Mouse (Mus musculus) c-Kit-negative CD71-positive TER-119-positive erythroid progenitor cells, embryonic 14.5 days (primary cell): Measurements from ENCODE around the gene Odf2l.

Experiments
- DNase-seq: peaks from one replicate; pipeline ENCODE4 v3.0.0-alpha.2; 2013; ENCODE audit warnings: low read depth, low spot score

The Odf2l gene

DNA sequence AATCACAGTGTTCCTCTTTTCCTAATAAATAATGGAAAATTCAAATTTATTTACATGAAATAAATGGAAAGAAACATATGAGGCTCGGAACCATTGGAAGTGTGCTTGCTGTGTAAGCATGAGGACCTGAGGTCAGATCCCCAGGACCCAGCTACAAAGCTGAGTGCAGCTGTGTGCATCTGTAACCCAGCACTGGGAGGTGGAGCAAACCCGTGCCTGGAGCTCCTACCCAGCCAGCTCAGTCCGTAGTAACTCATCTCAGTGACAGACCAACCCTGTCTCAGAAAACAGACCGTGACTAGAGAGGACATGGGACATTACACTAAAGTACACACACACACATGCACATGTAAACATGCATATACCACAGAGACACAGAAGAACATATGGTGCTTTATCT is 21.8 kb downstream of the Odf2l start:
- DNase-seq: no peak

DNA sequence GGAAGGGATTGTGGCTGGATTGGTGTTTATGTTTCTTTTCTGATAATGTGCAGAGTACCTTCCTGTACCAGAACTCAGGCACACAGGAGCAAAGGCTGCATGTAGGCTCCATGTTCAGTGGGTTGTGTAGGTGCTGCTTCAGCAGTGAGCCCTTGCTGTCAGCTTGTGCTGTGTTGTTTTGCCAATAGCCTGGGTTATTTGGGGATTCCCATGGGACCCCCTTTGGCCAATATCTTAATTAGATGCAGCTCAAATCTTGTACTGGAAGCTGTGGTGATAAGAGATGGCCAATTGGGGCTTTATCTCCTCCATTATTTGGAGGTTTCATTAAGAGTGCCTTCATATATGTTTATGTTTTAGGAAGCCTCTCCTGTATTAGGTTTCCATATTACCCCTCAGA is 24.5 kb downstream of the Odf2l start:
- no peak for DNase-seq

DNA sequence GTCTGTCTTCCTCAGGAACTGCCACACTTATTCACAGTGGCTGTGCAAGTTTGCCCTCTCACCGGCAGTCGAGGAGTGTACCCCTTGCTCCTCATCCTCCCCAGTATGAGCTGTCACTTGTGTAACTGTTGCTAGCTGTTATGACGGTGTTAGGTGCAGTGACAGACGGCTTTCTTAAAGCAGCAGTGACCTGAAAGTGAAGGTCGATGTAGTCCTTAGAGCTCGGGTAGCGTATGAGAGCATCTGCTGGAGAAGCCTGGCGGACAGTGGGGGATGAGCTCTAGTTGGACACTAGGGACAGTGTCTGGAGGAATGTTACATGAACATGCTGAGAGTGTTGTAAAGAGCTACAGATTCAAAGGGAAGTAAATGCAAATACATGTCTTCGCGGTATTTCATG is 25.5 kb downstream of the Odf2l start:
- DNase-seq: no peak

DNA sequence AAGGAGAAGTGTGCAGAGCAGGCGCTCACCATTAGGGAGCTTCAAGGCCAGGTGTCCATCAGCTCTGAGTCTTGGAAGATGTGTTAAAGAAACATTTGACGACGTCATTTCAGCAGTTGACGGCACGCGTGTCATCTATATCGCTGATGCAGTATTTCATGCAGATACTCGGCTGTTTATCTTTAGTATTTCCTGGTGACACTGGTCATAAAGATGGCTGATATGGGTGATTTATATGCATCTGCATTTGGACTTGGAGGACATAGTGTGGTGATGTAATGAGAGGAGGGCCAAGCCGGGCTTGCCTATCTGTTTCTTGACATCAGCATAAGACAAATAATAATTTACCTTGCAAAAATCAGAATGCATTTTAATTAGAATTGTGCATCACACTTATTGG is 28.5 kb downstream of the Odf2l start:
- no peak for DNase-seq

DNA sequence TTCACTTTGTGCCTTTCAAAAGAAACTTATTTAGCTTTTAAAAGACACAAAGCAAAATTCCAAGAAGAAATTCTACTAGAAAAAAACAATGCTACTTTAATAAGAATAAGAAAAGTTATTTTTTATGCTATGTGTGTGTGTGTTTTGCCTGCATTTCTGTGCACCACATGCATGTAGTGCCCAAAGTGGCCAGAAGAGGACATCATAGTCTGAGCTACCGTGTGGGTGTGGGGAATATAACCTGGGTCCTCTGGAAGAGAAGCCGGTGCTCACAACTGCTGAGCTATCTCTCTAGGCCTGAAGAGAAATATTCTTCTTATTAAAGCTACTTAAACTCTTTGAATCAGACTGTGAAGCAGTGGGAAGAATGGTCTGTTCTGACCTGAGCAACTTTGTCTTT is 29.1 kb downstream of the Odf2l start:
- no peak for DNase-seq

DNA sequence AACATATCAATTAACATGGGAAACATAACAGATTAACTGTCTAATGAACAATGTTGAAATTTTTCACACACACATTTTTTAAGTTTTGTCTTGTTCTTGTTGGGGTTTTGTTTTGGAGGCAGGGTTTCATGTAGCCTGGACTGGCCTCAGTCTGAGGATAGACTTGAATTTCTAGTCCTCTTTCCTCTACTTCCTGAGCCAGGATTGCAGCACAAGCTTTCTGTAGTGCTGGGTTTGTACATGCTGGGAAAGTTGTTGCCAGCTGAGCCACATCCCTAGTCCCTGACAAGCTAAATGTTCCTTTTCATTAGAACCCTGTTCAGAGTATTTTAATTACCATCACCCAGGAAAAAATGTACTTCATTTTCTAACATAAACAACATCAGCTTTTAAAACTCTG is 29.6 kb downstream of the Odf2l start:
- DNase-seq: no peak

DNA sequence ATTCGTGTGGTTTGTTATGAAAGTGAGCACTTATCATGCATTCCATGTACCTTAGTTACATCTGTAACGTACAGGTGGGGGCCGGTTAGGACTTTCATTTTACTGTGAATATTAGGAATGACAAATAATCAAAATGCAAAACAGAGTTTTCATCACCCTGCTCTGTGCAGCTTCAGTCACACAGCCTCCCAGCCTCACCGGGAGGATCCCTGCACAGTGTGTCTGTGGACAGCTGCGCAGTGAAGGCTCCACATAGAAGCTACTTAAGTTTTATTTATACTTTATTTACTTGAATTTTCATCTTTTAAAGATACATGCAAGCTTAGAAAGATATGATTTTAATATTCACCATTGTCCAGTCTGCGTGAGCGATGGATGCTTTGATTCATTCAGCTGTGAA is 32.7 kb downstream of the Odf2l start:
- DNase-seq: no peak

DNA sequence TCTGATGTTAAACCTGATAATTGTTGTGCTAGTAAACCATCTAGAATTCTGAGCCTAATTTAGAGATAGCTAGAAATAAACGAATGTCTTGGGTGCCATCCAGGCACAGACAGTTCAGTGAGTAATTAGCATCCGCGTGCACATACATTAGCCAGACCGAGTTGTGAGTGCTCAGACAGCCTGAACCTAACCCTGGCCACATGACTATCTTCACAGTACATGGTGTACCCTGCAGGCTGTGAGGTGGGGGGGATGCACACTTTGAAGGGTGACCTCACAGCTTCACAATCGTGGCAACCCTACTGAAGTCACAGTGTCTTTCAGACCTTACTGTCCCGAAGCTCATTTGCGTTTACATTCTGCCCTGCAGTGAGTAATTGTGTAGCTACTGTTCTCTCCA is 33.5 kb downstream of the Odf2l start:
- no peak for DNase-seq

DNA sequence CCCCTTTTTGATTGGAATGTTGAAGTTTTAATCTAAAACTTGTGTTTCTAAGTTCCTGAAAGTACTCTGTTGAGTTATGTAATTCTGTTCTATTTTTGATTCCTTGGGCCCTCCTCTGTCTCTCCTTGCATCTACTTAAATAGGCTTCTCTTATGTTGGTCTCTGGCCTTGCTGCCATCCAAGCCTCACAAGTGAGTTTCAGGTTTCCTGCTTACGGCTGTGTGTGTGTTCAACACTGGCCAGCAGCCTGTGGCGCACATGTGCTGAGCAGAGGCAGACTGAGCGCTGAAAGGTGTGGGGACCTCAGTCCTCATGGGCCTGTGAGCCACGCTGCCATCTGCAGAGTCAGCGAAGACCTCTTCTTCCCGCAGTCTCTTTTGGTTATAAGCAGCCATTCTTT is 38.5 kb downstream of the Odf2l start:
- no peak for DNase-seq

DNA sequence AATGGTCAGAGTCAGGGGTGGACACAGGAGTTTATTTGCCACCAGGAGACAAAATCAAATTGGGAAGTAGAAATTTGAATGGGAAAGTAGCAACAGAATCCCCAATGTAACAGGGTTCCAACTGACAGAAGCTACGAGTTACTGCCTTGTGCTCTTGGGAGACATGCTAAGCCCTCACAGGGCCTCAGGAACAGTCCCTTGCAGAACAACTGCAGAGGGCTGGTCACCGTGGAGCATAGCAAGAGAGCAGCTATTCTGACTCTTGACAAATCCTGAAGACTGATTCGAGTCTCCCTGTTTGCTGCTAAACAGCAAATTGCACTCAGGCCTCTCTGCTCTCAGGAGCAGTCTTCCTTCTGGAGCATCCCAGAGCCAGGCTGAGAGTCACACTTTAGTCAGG is 40.1 kb downstream of the Odf2l start:
- DNase-seq: no peak

DNA sequence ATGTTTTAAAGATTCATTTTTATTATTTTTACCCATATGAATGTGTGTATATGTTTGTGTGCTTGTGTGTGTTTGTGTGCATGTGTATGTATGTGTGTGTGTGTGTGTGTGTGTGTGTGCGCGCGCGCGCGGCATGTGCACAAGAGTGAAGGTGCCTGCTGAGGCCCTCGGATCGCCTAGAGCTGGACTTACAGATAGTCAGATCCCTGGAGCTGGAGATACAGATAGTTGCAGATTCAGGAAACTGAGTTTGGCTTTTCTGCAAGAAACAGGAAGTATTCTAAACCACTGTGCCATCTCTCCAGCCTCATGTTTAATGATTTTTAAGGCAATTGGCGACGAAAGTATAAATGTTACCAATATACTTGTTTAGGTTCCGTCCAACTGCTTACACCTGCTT is 48.4 kb downstream of the Odf2l start:
- DNase-seq: no peak

DNA sequence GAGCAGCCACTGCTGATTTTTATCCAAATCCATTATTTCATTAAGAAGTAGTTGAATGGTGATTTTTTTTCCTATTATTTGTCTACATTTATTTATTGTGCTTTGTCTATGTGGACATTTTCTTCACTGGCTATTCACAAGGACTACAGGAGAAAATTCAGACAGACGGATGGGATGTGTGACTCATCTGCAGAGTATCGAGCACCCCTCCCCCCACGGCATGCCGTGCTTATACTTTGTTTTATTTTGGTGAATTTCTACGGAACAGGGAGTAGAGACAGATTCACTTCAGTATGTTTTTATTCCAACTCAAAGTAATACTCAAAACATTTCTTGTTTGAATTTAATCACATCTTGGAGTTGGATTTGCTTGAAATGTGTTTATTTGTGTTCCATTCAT is 49.4 kb downstream of the Odf2l start:
- DNase-seq: no peak

DNA sequence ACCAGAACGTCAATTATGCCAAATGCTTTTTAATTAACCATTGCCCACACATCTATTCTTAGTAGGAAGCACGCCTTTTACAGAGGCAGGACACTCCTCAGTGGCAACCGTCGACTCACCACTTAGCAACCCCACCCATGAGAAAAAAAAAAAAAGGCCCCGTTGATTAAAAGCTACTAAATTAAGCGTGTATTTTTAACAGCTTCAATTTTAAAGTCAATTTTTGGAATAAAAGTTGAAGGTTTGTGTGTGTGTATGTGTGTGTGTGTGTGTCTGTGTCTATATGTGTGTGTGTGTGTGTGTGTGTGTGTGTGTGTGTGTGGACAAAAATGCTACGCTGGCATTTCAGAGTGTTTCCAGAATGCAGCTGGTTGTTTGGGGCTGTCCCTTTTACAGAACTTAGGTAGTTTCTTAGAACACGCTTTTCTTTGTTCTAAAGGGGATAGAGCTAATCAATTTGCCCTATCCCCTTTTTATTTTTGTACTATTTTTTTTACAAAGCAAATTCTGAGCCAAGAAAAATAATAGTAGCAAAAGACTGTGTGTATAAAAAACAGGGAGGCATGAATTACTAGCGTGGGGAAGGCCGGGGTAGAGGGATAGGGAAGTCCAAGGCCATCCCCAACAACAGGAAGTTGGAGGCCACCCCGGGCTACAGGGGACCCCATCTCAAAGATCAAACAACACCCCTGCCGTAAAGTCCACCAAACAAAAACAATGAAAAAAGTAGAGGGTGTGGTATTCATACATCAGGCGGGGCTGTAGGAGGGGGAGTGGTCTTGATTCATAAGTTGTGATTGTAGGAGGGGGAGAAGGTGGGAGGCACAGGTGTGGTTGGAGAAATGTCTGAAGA is 50.7 kb downstream of the Odf2l start:
- no peak for DNase-seq

DNA sequence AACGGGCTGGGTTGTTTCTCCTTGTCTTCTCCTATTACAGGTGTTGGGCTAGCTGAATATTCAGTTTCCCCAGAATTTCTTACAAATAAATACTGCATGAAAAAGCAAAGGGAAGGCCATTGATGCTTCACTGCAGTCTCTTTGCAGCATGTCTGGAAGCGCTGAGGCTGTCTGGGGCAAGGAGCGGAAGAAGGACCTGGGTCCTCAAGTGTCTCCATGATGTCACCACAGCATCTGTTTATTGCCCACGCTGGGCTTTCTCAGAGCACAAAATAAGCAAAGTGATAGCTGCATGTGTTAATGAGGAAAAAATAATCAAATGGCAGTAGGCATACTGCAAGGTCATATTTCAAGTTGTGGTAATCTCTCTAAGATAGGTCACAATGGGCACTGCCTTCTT is 51.6 kb downstream of the Odf2l start:
- DNase-seq: no peak

DNA sequence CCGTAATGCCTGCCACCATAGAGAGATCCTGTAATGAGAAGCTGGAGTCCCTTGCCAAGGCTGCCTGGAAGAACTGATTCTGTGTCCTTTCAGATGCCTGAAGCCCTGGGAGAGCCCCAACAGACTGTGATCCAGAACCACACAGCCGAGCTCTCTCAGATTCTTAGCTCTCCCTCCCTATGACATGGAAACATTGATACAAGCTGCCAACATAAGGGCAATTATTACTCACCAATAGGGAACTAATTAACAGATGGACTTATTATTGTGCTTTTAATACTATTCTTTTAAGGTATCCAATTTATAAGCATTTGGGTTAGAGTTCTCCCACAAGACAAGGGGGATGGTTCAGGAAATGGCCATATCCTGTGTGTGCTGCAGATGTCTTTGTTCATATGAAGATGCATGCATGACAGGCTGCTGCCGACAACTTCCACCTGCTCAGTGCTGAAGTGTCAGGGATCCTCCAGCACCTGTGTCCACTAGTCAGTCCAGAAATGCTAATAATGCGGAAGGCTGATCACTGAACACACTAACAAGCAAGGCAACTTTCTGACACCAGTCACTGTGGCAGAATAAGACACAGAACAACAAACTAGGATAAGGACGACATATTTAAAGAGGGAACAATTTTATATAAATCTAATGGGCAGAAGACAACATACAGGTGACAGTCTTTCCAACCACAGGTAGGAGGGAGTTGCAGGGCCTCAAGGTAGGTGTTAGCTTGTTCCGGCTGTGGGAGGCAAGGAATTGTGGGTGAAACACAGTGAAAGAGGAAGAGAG is 52.4 kb downstream of the Odf2l start:
- no peak for DNase-seq

DNA sequence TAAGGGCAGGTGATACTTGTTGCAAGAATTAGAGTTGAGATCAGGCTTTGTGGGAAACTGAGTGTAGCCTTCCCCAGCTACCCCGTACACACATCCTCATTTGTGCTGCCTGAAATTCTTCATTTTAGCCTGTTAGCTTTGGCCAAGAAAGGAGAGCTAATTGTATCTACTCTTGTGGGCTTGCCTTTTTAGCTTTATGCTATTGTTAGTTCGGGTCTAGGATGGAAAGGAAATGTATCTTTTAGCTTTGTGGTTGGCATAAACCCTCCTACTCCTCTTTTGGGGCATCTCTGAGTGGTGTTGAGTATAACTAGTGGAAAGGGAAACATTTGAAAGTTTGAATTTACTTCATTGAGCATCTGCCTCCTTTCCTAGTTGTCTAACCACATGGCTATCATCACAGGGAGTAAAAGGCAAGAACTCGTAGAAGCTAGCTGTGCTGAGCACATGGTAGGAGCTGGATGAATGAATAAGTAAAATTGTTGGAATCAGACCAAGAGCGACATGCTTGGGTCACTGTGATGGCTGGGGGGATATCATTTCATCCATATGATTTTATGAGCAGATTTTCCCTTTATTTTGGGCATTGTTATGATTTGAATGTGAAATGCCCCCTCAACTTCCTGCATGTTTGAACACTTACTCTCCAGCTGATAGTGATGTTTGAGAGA is 53.1 kb downstream of the Odf2l start:
- no peak for DNase-seq

DNA sequence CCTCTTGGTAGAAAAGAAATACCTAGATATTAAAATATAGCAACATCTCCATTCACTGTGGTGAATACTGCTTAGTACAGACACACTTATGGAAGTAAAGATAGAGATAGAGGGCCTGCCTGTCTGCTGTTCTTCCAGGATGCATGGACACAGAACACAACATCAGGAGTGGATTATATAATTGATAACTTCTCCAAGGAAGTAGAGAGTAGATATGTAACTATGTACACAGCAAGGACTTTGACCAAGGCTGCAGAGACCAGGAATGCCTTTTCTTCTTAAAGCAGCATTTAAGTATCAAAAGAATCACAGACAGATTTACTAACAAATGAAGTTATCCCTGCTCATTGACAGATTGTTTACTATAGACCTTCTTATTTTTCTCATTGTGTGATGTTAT is 66.3 kb downstream of the Odf2l start:
- DNase-seq: no peak

DNA sequence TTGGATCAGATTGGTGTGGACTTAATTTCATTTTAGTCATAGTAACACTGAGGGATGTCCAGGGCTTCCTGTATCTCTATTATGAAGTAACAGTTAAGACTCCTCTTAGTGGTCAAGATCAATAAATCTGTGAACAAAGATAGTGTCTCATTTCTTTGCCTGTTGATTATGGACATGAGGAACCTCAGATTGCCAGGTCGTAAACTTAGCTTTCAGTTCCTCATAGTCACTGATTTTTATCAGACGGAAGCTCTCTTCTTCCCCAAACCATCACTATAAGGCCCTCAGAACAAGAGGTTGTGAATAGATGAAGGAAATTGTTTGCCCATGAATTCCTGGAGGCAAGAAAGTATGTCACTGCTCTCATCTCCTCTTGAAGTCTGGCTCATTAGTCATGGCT is 73.6 kb downstream of the Odf2l start:
- no peak for DNase-seq

DNA sequence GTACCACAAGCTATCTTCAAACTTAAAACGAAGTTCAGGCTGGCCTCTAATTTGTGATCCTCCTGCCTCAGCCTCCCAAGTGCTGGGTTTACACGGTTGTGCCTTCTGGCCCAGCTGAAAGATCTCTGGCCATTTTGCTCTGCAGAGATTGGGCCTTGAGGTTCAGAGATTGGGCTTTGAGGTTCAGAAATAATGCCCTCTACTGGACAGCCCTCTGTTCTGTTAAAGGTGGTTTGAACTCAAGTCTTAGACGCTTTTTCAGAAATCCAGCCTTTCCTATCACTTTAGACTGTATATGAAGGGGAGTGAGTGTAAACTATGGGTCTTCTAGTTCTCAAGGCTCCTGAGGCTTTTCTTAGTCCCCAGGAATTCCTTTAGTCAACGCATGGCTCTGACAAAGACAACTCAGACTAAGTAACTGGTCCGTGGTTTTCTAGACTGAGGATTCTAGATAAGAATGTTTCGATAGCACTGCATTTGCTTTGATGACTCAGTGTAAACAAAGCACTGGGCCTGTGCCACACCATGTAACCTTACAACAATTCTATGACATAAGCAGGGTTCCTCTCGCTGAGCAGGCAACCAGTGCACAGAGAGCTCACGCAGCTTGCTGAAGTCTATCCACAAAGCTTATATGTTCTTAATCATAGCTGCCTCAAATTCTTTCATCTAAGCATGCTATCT is 77.0 kb downstream of the Odf2l start:
- no peak for DNase-seq

DNA sequence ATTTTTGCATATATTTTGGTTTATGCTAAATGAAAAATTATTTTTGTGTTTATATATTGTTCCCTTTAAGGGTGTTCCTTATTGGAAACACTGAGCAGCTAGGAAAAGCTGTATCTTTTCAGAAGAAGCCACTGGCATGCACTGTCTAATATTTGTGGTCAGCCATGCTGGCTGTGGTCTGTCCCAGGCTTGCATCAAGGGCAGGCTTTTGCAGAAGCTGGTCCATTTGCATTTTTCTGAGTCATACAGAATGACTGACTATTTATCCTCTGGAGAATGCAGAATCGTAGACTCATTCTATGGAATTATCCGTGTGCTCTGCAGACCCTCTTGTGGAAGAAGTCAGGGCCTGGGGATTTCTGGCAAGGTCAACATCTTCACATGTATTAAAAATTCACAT is 79.7 kb downstream of the Odf2l start:
- no peak for DNase-seq
